Mouse (Mus musculus) embryonic facial prominence, embryonic 12.5 days (tissue): ENCODE data around the gene Cerkl. TPM values are rescaled to one million over a fixed set of nuclear protein-coding genes. Genes with fewer than 3 reads are reported as not detected.
A peak's percentile ranks its signal among the peaks of the same experiment; 100 is the strongest.

Source experiments
- ATAC-seq: fragments of 200-750 bp; cut with Nextera tagmentation; 2 replicates; pipeline ENCODE4 v1.8.0; 2017; ENCODE audit not compliant: insufficient number of reproducible peaks, insufficient read depth, low FRiP score, low TSS enrichment
- H3K27ac ChIP-seq: fragments of 300-500 bp; sonication (generic); 2 replicates; pipeline ENCODE4 v1.5.1; 2016; ENCODE audit warnings: mild to moderate bottlenecking
- H3K27me3 ChIP-seq: fragments of 300-500 bp; sonication (generic); 2 replicates; pipeline ENCODE4 v1.6.1; 2016; ENCODE audit warnings: mild to moderate bottlenecking, moderate library complexity
- H3K36me3 ChIP-seq: fragments of 300-500 bp; sonication (generic); 2 replicates; pipeline ENCODE4 v1.6.1; 2016; ENCODE audit warnings: mild to moderate bottlenecking
- H3K4me1 ChIP-seq: fragments of 300-500 bp; sonication (generic); 2 replicates; pipeline ENCODE4 v1.6.1; 2016
- H3K4me2 ChIP-seq: fragments of 300-500 bp; sonication (generic); replicated peaks from 2 replicates; pipeline ENCODE4 v1.6.1; 2016; ENCODE audit warnings: mild to moderate bottlenecking, moderate library complexity
- H3K4me3 ChIP-seq: fragments of 300-500 bp; sonication (generic); 2 replicates; pipeline ENCODE4 v1.5.1; 2016; ENCODE audit warnings: mild to moderate bottlenecking
- H3K9ac ChIP-seq: fragments of 300-500 bp; sonication (generic); 2 replicates; pipeline ENCODE4 v1.6.1; 2016; ENCODE audit warnings: mild to moderate bottlenecking, moderate library complexity
- H3K9me3 ChIP-seq: fragments of 300-500 bp; sonication (generic); 2 replicates; pipeline ENCODE4 v1.6.1; 2016; ENCODE audit warnings: mild to moderate bottlenecking, moderate library complexity
- WGBS: fragments of 180-500 bp; shearing (Covaris S2); methylation state at CpG from one replicate; pipeline ENCODE4 v1.1.7; 2016; 5-methylcytosine and 5-hydroxymethylcytosine counted together
- polyA plus RNA-seq: library from polyadenylated mRNA; unstranded; fragments of >200 nt; fragmentation: Nextera tagmentation; extraction: Ambion mirVana; gene quantifications from 2 replicates; pipeline ENCODE4 v1.2.1, GENCODE M21; 2016

The Cerkl gene
- polyA plus RNA-seq, 1 experiment from 2014 or later, result 2.0 TPM

- H3K4me1 ChIP-seq, result no peaks in the 10 kb centered on the region
- H3K4me3 ChIP-seq, result no peak overlapping the region
- no peaks in the 10 kb centered on the region for H3K9me3 ChIP-seq
- H3K4me2 ChIP-seq, result no peak overlapping the region
- no peaks in the 10 kb centered on the region for H3K36me3 ChIP-seq
- 56% methylated on average over 8 of the region's 8 CpGs for WGBS
- no peak overlapping the region for H3K9ac ChIP-seq
- ATAC-seq, result no peak
- H3K27ac ChIP-seq, result no peak overlapping the region
- H3K27me3 ChIP-seq, result no peaks in the 10 kb centered on the region
Measured at GRCm38 (mm10) chr2:79399234-79400000, 57.2 kb downstream of the Cerkl start.

DNA sequence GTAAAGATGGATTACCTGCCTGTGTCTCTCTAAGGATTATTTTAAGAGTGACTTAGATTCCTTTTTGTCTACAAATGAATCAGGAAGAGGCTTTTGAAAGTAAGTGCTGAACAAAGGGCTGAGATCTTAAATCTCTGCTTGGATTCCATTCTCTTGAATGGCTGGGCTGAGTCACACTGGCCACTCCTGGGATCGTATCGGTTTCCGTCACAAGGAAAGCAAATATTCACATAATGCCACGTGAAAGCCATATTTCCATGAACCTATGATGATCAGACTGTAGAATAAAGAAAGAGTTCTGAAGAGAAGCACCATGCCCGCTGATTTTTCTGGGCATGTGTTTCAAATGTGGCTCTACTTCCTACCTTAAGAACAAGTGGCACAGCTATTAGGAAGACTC, 57.8 kb downstream of the Cerkl start:
- Histone ChIP-seq H3K27ac (no peak overlapping the region), H3K4me1 (no peaks in the 10 kb centered on the region), H3K4me3 (no peak overlapping the region), H3K27me3 (no peaks in the 10 kb centered on the region), H3K36me3 (no peaks in the 10 kb centered on the region), H3K4me2 (no peak overlapping the region), H3K9ac (no peak overlapping the region), H3K9me3 (no peaks in the 10 kb centered on the region)
- WGBS, result 71% methylated on average over 5 of the region's 5 CpGs
- ATAC-seq, result no peak

- no peaks in the 10 kb centered on the region for H3K36me3 ChIP-seq
- no peaks in the 10 kb centered on the region for H3K9me3 ChIP-seq
- 65% methylated on average over 2 of the region's 2 CpGs for WGBS
- ATAC-seq, result no peak
- no peak overlapping the region for H3K4me2 ChIP-seq
- H3K27ac ChIP-seq, result no peak overlapping the region
- no peak overlapping the region for H3K4me3 ChIP-seq
- no peaks in the 10 kb centered on the region for H3K4me1 ChIP-seq
- no peak overlapping the region for H3K9ac ChIP-seq
- no peaks in the 10 kb centered on the region for H3K27me3 ChIP-seq
Measured at GRCm38 (mm10) chr2:79398343-79398742, 58.2 kb downstream of the Cerkl start.

GRCm38 (mm10) chr2:79397107-79397506, 59.5 kb downstream of the Cerkl start:
- H3K27ac ChIP-seq, result no peak overlapping the region
- no peak overlapping the region for H3K4me2 ChIP-seq
- H3K9ac ChIP-seq, result no peak overlapping the region
- H3K36me3 ChIP-seq, result no peaks in the 10 kb centered on the region
- H3K27me3 ChIP-seq, result no peaks in the 10 kb centered on the region
- no peak for ATAC-seq
- H3K4me3 ChIP-seq, result no peak overlapping the region
- 58% methylated on average over 2 of the region's 2 CpGs for WGBS
- H3K4me1 ChIP-seq, result no peaks in the 10 kb centered on the region
- no peaks in the 10 kb centered on the region for H3K9me3 ChIP-seq

DNA sequence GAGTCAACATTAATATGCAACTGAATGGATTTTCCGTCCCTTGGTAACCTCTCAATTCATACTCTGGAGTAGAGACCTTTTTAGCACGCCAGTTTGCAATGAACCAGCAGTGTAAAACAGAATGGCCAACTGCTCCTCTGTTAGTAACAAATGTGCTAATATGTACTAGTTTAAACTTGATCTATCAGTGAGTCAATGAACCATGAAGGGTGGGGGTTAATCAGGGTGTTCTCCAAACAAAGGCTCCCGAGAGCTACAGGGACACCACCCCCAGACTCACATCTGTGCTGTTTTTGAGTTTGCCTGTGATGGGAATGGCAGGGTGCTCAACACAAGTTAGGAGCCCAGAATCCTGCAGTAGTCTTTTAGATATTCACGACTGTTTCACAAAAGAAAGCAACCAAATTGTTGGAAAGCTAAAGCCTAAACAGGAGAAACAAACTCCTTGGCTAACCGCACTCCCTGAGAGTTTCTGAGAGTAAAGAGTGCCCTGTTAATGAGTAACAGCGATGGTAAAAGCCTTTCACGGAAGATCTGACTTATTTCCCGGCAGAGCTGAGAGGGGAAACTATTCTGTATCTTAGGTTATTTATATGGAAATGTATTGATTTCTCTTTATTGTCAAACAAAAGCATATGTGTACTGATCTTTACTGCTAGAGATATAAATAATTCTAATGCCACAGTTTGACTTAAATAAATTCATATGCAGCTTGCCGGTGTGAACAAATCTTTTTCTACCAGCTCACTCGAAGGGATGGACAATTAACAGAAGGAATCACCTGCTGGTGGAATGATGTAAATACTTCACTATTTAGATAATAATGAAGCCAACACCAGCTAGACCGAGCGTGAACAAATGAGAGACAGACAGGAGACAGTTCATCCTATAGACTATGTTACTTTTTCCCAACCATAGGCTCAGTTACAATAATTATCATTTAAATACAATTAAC, 77.2 kb downstream of the Cerkl start:
- no peaks in the 10 kb centered on the region for H3K36me3 ChIP-seq
- H3K27ac ChIP-seq, result 0 out of 2 replicates have a peak overlapping the region, but pooled peaks have one; percentile 23
- no peak for ATAC-seq
- 36% methylated on average over 12 of the region's 12 CpGs for WGBS
- no peaks in the 10 kb centered on the region for H3K27me3 ChIP-seq
- peaks cover 5% of the 10 kb centered on the region; the same call in 1 of the 2 replicates for H3K4me1 ChIP-seq
- H3K4me3 ChIP-seq, result no peak overlapping the region
- no peak overlapping the region for H3K4me2 ChIP-seq
- H3K9ac ChIP-seq, result no peak overlapping the region
- no peaks in the 10 kb centered on the region for H3K9me3 ChIP-seq

DNA sequence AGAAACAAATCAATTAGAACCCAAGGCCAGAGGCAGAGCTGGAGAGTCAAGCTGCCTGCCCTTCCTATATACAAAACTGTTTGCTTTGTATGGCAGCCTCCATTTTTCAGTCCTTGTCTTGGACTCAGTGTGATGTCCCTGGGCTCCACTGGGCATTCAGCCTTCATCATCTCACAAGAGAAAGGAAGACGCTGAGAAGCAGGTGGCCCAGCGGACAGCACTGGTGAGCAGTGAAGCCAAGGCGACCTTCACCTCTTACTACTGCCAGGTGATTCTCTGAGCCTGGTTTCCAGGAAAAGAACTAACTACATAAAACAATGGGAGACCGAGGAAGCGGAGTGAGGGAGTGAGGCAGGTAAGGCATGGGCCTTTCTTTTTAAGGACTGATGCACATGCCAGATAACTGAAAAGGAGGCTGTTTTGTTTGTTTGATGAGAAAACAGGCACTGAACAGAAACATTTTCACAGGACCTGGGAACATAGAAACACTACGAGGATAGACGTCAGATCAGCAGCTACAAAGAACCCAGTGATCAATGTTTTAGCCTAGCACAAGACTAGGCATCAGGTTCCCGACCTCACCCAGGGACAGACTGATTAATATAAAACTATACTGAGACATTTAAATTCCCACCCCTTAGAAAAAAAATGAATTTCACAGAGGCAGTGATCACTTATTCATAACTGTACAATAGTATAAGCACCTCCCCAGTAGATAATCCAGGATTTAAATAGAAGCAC, 78.1 kb downstream of the Cerkl start:
- Histone ChIP-seq H3K9ac (no peak overlapping the region), H3K27ac (no peak overlapping the region), H3K9me3 (no peaks in the 10 kb centered on the region), H3K4me3 (no peak overlapping the region), H3K4me1 (peaks cover 5% of the 10 kb centered on the region; the same call in 1 of the 2 replicates), H3K36me3 (no peaks in the 10 kb centered on the region), H3K27me3 (no peaks in the 10 kb centered on the region), H3K4me2 (no peak overlapping the region)
- 69% methylated on average over 8 of the region's 8 CpGs for WGBS
- ATAC-seq, result no peak

DNA sequence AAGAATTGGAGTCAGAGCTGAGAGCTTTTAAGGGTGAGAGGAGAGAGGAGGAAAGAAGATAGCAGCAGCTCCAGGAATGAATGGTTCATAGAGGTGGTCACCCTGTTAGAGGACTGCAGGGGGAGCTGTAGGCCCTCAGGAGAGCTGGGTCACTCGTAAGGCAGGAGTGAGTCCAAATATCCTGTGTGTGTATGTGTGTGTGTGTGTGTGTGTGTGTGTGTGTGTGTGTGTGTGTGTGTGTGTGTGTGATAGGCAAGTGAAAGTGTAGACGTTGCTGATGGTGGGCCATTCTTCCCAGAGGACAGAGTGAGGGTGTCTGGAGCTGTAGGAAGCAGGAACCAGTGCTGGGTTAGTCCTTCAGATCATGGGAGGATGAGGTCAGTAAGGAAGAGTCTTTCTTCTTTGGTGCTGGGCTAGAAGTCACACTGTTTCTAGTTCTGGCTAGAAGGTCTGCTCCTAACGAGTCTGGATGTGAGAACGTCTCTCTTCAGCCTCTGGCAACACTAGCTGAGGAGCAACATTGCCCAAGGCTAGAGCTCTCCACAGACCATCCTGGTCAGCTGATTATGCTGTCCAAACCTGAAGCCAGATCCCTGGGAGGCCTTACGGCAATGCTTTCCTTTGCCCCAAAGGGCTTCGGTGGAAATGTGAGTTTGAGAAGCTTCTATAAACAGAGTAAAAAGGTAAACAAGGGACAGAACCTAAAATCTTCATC, 83.9 kb downstream of the Cerkl start:
- no peak overlapping the region for H3K4me2 ChIP-seq
- H3K9ac ChIP-seq, result no peak overlapping the region
- no peaks in the 10 kb centered on the region for H3K9me3 ChIP-seq
- H3K4me3 ChIP-seq, result no peak overlapping the region
- no peak for ATAC-seq
- WGBS, result 34% methylated on average over 6 of the region's 6 CpGs
- 0 out of 2 replicates have a peak, but pooled peaks cover 6% of the 10 kb centered on the region for H3K4me1 ChIP-seq
- no peaks in the 10 kb centered on the region for H3K27me3 ChIP-seq
- H3K36me3 ChIP-seq, result no peaks in the 10 kb centered on the region
- no peak overlapping the region for H3K27ac ChIP-seq

GRCm38 (mm10) chr2:79372154-79372467, 84.5 kb downstream of the Cerkl start:
- Histone ChIP-seq H3K36me3 (no peaks in the 10 kb centered on the region), H3K9me3 (no peaks in the 10 kb centered on the region), H3K4me2 (no peak overlapping the region), H3K4me3 (no peak overlapping the region), H3K27ac (no peak overlapping the region), H3K4me1 (0 out of 2 replicates have a peak, but pooled peaks cover 6% of the 10 kb centered on the region), H3K9ac (no peak overlapping the region), H3K27me3 (no peaks in the 10 kb centered on the region)
- WGBS, result 83% methylated on average over 2 of the region's 2 CpGs
- ATAC-seq, result no peak

DNA sequence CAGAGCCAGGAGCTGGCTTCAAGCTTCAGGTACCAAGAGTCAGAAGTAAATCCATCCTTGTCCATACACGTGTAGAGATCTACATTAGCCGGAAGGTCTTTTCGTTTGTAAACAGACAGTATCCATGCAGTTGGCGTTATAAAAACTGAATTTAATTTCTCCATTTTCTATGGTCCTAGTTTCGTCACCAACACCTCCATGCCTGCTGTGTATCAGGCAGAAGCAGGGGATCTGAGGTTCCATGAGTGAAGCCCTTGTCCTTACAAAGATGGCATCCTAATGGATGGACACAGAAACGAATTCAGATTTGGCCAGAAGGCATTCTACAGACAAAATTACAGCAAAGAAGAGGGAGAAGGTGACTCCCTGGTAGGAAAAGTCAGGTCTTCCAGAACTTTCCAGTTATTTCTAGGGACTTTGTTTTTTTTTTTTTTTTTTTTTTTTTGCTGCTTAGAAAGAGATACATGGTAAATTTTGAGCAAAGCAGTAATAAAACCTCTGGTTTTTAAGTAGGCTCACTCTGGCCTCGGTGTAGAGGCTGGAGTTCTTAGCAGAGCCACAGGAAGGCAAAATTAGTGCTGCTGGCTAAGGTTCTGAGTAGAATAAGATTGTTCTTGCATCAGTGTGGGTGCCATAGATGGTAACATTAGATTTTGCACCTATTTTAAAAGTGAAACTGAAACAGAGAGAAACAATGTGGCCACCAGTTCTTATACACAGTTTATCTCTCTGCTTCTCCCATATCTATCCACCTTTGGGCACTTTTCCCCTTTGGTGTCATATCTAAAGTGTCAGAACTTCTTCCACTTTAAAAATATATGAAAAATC, 85.0 kb downstream of the Cerkl start:
- Histone ChIP-seq H3K9me3 (no peaks in the 10 kb centered on the region), H3K4me1 (0 out of 2 replicates have a peak, but pooled peaks cover 6% of the 10 kb centered on the region), H3K4me3 (no peak overlapping the region), H3K9ac (no peak overlapping the region), H3K27me3 (no peaks in the 10 kb centered on the region), H3K27ac (no peak overlapping the region), H3K4me2 (no peak overlapping the region), H3K36me3 (no peaks in the 10 kb centered on the region)
- no peak for ATAC-seq
- WGBS, result 85% methylated on average over 7 of the region's 7 CpGs

DNA sequence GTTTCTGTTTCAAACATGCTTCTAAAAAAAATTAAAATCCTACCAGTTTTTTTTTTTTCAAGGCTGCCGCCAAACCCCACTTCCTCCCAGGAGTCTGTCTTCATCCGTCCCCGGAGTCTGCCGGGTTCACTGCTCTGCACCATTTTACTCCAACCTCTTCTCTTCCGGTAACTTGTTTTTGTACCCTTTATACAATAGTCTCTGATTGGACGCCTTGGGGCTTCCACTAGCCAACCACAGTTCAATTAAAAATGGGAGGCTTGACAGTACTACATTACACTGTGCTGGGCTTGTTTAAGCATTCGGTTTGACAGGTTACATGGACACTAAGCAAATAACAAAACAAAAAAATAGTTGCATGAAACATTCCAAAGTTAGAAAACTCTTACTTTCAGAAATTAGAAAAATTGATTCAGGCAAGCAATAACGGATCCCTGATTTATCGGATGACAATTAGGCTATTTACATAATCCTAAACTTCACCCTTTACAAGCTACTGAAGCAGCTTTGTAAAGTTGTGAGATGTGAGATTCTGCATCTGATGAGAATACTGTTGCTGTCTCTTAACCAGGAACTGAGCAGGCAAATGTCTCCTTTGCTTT, 85.8 kb downstream of the Cerkl start:
- 0 out of 2 replicates have a peak overlapping the region, but pooled peaks have one; percentile 2 for H3K4me3 ChIP-seq
- no peak for ATAC-seq
- H3K36me3 ChIP-seq, result no peaks in the 10 kb centered on the region
- H3K4me2 ChIP-seq, result peak overlapping the region; percentile 19; the same call in 1 of the 2 replicates
- no peak overlapping the region for H3K27ac ChIP-seq
- 0 out of 2 replicates have a peak, but pooled peaks cover 6% of the 10 kb centered on the region for H3K4me1 ChIP-seq
- H3K9me3 ChIP-seq, result no peaks in the 10 kb centered on the region
- 66% methylated on average over 9 of the region's 9 CpGs for WGBS
- H3K27me3 ChIP-seq, result no peaks in the 10 kb centered on the region
- H3K9ac ChIP-seq, result no peak overlapping the region
